Mouse (Mus musculus) liver (tissue): ENCODE results near the gene Ndufs5.

Experiments used
- DNase-seq: peaks from one replicate; pipeline ENCODE4 v3.0.0-alpha.2; 2020; ENCODE audit warnings: mixed read lengths

The Ndufs5 gene

GRCm38 (mm10) chr4:123717574-123718433 is at the start of gene Ndufs5:
TSS of gene Ndufs5 (minus strand) at chr4:123718202.
- DNase-seq: peak; percentile 97

GRCm38 (mm10) chr4:123765071-123765470 is 47.1 kb upstream of the Ndufs5 start:
- DNase-seq: no peak

- DNase-seq: no peak
Observed at GRCm38 (mm10) chr4:123758306-123758705, 40.3 kb upstream of the Ndufs5 start.

- no peak for DNase-seq
Observed at GRCm38 (mm10) chr4:123750707-123751312, 32.8 kb upstream of the Ndufs5 start.

GRCm38 (mm10) chr4:123750152-123750651 is 32.2 kb upstream of the Ndufs5 start, which contains the start of gene Akirin1:
TSS of gene Akirin1 (minus strand) at chr4:123750345.
- DNase-seq: peak; percentile 97

- DNase-seq: peak; percentile 68
Observed at GRCm38 (mm10) chr4:123749484-123750130, 31.6 kb upstream of the Ndufs5 start.

GRCm38 (mm10) chr4:123748726-123749415 is 30.9 kb upstream of the Ndufs5 start:
- no peak for DNase-seq

- DNase-seq: no peak
Observed at GRCm38 (mm10) chr4:123745221-123745775, 27.3 kb upstream of the Ndufs5 start.

GRCm38 (mm10) chr4:123742891-123743290 is 24.9 kb upstream of the Ndufs5 start:
- no peak for DNase-seq

GRCm38 (mm10) chr4:123738708-123739107 is 20.7 kb upstream of the Ndufs5 start:
- DNase-seq: no peak

- no peak for DNase-seq
Observed at GRCm38 (mm10) chr4:123733532-123733931, 15.5 kb upstream of the Ndufs5 start.

- no peak for DNase-seq
Observed at GRCm38 (mm10) chr4:123732921-123733320, 14.9 kb upstream of the Ndufs5 start.

- DNase-seq: no peak
Observed at GRCm38 (mm10) chr4:123732163-123732910, 14.3 kb upstream of the Ndufs5 start.

GRCm38 (mm10) chr4:123721761-123722160 is 3.8 kb upstream of the Ndufs5 start:
- DNase-seq: no peak

GRCm38 (mm10) chr4:123718434-123718780 is 405 bp upstream of the Ndufs5 start:
- DNase-seq: no peak

GRCm38 (mm10) chr4:123712431-123712830 is 5.6 kb downstream of the Ndufs5 start:
- no peak for DNase-seq

- no peak for DNase-seq
Observed at GRCm38 (mm10) chr4:123707340-123707739, 10.7 kb downstream of the Ndufs5 start.

GRCm38 (mm10) chr4:123705340-123705739 is 12.7 kb downstream of the Ndufs5 start:
- DNase-seq: no peak

GRCm38 (mm10) chr4:123693384-123693783 is 24.6 kb downstream of the Ndufs5 start:
- DNase-seq: no peak

- DNase-seq: no peak
Observed at GRCm38 (mm10) chr4:123692071-123692470, 25.9 kb downstream of the Ndufs5 start.

- DNase-seq: no peak
Observed at GRCm38 (mm10) chr4:123690311-123690710, 27.7 kb downstream of the Ndufs5 start.
